8 mouse cellular contexts compared by ENCODE assay signal in genomic region chr7:89404081-89404733, GRCm38 (mm10). TPM values are rescaled to one million over a fixed set of nuclear protein-coding genes. Genes with fewer than 3 reads are reported as not detected.
DNase-seq lines count a peak whose midpoint lies in the region; ATAC-seq and TF ChIP-seq lines count a peak whose summit lies in the region.

Gene Tmem135, minus strand, starts transcription at chr7:89404222.
Gene Fzd4, plus strand, starts transcription at chr7:89404355.

- DNase-seq in B cell, adult 2 months: peak; percentile 75 to 76
- peak; percentile 98 for DNase-seq in brain, adult 2 months (ENCODE audit: low read depth, low spot score)
- DNase-seq in liver, adult 2 months (ENCODE audit: extremely low read depth, low read depth, low spot score): peak; percentile 84
- DNase-seq in splenic B cell, adult 2 months (ENCODE audit: low read depth, low spot score): peak; percentile 86

- H3K79me2 ChIP-seq in liver, adult 2 months (ENCODE audit: control insufficient read depth, insufficient read depth, low read length): peaks cover 6% of the 10 kb centered on the region; the same call in 1 of the 2 replicates
- no peaks in the 10 kb centered on the region for H3K79me2 ChIP-seq in myocyte (ENCODE audit: control insufficient read depth, insufficient read depth)

- no peaks in the 10 kb centered on the region for H3K9me3 ChIP-seq in heart, embryonic 11.5 days (replicated peaks; ENCODE audit: control insufficient read depth, low read length)
- no peaks in the 10 kb centered on the region for H3K9me3 ChIP-seq in kidney, embryonic 16.5 days (ENCODE audit: low read length)

- peak within 1 kb of the TSS; percentile 95 for H3K27ac ChIP-seq in heart, embryonic 11.5 days (ENCODE audit: low read depth, low read length)
- H3K27ac ChIP-seq in kidney, embryonic 16.5 days (ENCODE audit: low read length): peak within 1 kb of the TSS; percentile 96
- H3K27ac ChIP-seq in liver, adult 2 months (replicated peaks; ENCODE audit: insufficient read depth, low read depth, low read length): peak within 1 kb of the TSS; percentile 96

- no peaks in the 10 kb centered on the region for H3K27me3 ChIP-seq in heart, embryonic 11.5 days (ENCODE audit: control insufficient read depth, insufficient read depth, low read length)
- H3K27me3 ChIP-seq in kidney, embryonic 16.5 days (ENCODE audit: insufficient read depth, low read length): no peaks in the 10 kb centered on the region
- H3K27me3 ChIP-seq in liver, adult 2 months (ENCODE audit: control insufficient read depth, insufficient read depth, low read length): no peaks in the 10 kb centered on the region
- no peaks in the 10 kb centered on the region for H3K27me3 ChIP-seq in myocyte (ENCODE audit: control insufficient read depth, insufficient read depth, insufficient read length)
- H3K27me3 ChIP-seq in splenic B cell, adult 2 months (ENCODE audit: control insufficient read depth, insufficient read depth, low read length, poor library complexity, severe bottlenecking): no peaks in the 10 kb centered on the region

- peak within 1 kb of the TSS; percentile 89 for H3K4me3 ChIP-seq in heart, embryonic 11.5 days (ENCODE audit: low read depth, low read length)
- peak within 1 kb of the TSS; percentile 99 for H3K4me3 ChIP-seq in kidney, embryonic 16.5 days (ENCODE audit: low read length)
- peak within 1 kb of the TSS; percentile 90 for H3K4me3 ChIP-seq in liver, adult 2 months (ENCODE audit: insufficient read depth, low read depth, low read length)
- H3K4me3 ChIP-seq in myocyte: peak within 1 kb of the TSS; percentile 57

- peak within 1 kb of the TSS; percentile 97 for H3K4me2 ChIP-seq in heart, embryonic 11.5 days
- H3K4me2 ChIP-seq in kidney, embryonic 16.5 days (replicated peaks; ENCODE audit: low read depth, low read length): peak within 1 kb of the TSS; percentile 76
- H3K4me2 ChIP-seq in myocyte (ENCODE audit: low read depth): peak within 1 kb of the TSS; percentile 100

- TF ChIP-seq POLR2A in liver, adult 2 months (IDR thresholded peaks at IDR 0.05; ENCODE audit: extremely low read depth, insufficient read depth, low read length): peak; percentile 92
- peak; percentile 71 for TF ChIP-seq POLR2A in myocyte (IDR thresholded peaks at IDR 0.05; ENCODE audit: insufficient read length, low read depth)

- WGBS in heart, embryonic 11.5 days (ENCODE audit: insufficient replicate concordance): under 1% methylated on average over 58 of the region's 62 CpGs
- WGBS in kidney, embryonic 16.5 days: under 1% methylated on average over 53 of the region's 62 CpGs
- WGBS in liver, adult 2 months: under 1% methylated on average over 61 of the region's 62 CpGs

- peak within 1 kb of the TSS; percentile 90 for H3K9ac ChIP-seq in heart, embryonic 11.5 days (ENCODE audit: low read depth, low read length)
- H3K9ac ChIP-seq in kidney, embryonic 16.5 days (replicated peaks; ENCODE audit: low read length): peak within 1 kb of the TSS; percentile 99
- H3K9ac ChIP-seq in liver, adult 2 months (ENCODE audit: low read depth, low read length): peak within 1 kb of the TSS; percentile 93

- peaks cover 3% of the 10 kb centered on the region; the same call in 1 of the 2 replicates for H3K36me3 ChIP-seq in heart, embryonic 11.5 days (ENCODE audit: control insufficient read depth, insufficient read depth, low read length)
- H3K36me3 ChIP-seq in kidney, embryonic 16.5 days (ENCODE audit: insufficient read depth, low read length): peaks cover 15% of the 10 kb centered on the region
- peaks cover 17% of the 10 kb centered on the region for H3K36me3 ChIP-seq in liver, adult 2 months (ENCODE audit: control insufficient read depth, insufficient read depth, low read length)
- peaks cover 9% of the 10 kb centered on the region for H3K36me3 ChIP-seq in myocyte (ENCODE audit: control insufficient read depth, insufficient read depth)
- no peaks in the 10 kb centered on the region for H3K36me3 ChIP-seq in splenic B cell, adult 2 months (ENCODE audit: control insufficient read depth, insufficient read depth, low read length, poor library complexity, severe bottlenecking)

- ATAC-seq in erythroblast, adult 5-6 weeks (replicated peaks; ENCODE audit: low FRiP score, poor library complexity, severe bottlenecking): peak; percentile 39; the same call in 1 of the 2 replicates
- peak; percentile 97 for ATAC-seq in heart, embryonic 11.5 days (replicated peaks; ENCODE audit: insufficient number of reproducible peaks, low FRiP score, low TSS enrichment)
- ATAC-seq in kidney, embryonic 16.5 days (ENCODE audit: low FRiP score, low TSS enrichment): peak; percentile 96

- TF ChIP-seq CTCF in liver, adult 2 months (IDR thresholded peaks at IDR 0.05; ENCODE audit: low read depth, low read length): no peak

- H3K4me1 ChIP-seq in heart, embryonic 11.5 days (ENCODE audit: control insufficient read depth, insufficient read depth, low read length): peaks cover 9% of the 10 kb centered on the region; the same call in 1 of the 2 replicates
- peaks cover 50% of the 10 kb centered on the region for H3K4me1 ChIP-seq in kidney, embryonic 16.5 days (ENCODE audit: insufficient read depth, low read length)
- peaks cover 17% of the 10 kb centered on the region for H3K4me1 ChIP-seq in liver, adult 2 months (ENCODE audit: control insufficient read depth, insufficient read depth, low read length)

- H3ac ChIP-seq in myocyte (ENCODE audit: control insufficient read depth, insufficient read length): peak within 1 kb of the TSS; percentile 57

TF ChIP-seq in myocyte, 11 proteins besides CTCF, POLR2A, EP300 and RAD21:
- TF ChIP-seq USF1 (IDR thresholded peaks at IDR 0.05; ENCODE audit: low read depth): no peak
- no peak for TF ChIP-seq SRF (IDR thresholded peaks at IDR 0.05; ENCODE audit: control insufficient read depth, insufficient read length, low read depth)
- TF ChIP-seq REST (IDR thresholded peaks at IDR 0.05; ENCODE audit: insufficient read depth, insufficient read length): no peak
- TF ChIP-seq POLR2AphosphoS2 (IDR thresholded peaks at IDR 0.05; ENCODE audit: insufficient read length, low read depth): peak; percentile 47

RNA-seq across cellular contexts. Expression of gene Tmem135, which starts in this region (rescaled TPM):
- 3.1 and 7.7 TPM in 2 replicates for total RNA-seq in erythroblast, adult 5-6 weeks (2015; ENCODE audit: low replicate concordance)
- 0.98 and 10.3 TPM in 2 replicates for total RNA-seq in erythroblast, adult 5-6 weeks (2017; ENCODE audit: low replicate concordance)
- 27.2 and 30.4 TPM in 2 replicates for polyA plus RNA-seq in heart, embryonic 11.5 days (2014; fragmentation: Nextera tagmentation; extraction: Ambion mirVana)
- polyA plus RNA-seq in kidney, embryonic 16.5 days (2015; fragmentation: Nextera tagmentation; extraction: Ambion mirVana): 37.6 and 39.9 TPM in 2 replicates
- total RNA-seq in liver, adult 2 months (2014; rRNA removed): 60.4 and 60.5 TPM in 2 replicates
- polyA plus RNA-seq in liver, adult 2 months (2012; rRNA removed): 101 and 108 TPM in 2 replicates
- polyA plus RNA-seq in myocyte (2012; fragmentation: generic; extraction: Trizol): 13.1 TPM

RNA-seq across cellular contexts. Expression of gene Fzd4, which starts in this region (rescaled TPM):
- total RNA-seq in erythroblast, adult 5-6 weeks (2015; ENCODE audit: low replicate concordance): 0.63 TPM in 1 of 2 replicates, not detected in the other
- 0.14 TPM in 1 of 2 replicates, not detected in the other for total RNA-seq in erythroblast, adult 5-6 weeks (2017; ENCODE audit: low replicate concordance)
- 9.8 and 12.1 TPM in 2 replicates for polyA plus RNA-seq in heart, embryonic 11.5 days (2014; fragmentation: Nextera tagmentation; extraction: Ambion mirVana)
- 28.1 and 31.0 TPM in 2 replicates for polyA plus RNA-seq in kidney, embryonic 16.5 days (2015; fragmentation: Nextera tagmentation; extraction: Ambion mirVana)
- 11.5 and 12.1 TPM in 2 replicates for total RNA-seq in liver, adult 2 months (2014; rRNA removed)
- polyA plus RNA-seq in liver, adult 2 months (2012; rRNA removed): 4.8 and 6.3 TPM in 2 replicates
- polyA plus RNA-seq in myocyte (2012; fragmentation: generic; extraction: Trizol): 5.0 TPM

Comparison
In these comparisons a context has a peak if more than half of its experiments do, and no peak if none do; other contexts are left out.
1. Peak in every context shown above with its lines: DNase-seq, ATAC-seq, H3K4me3 ChIP-seq and H3K27ac ChIP-seq.
2. ATAC-seq: peak in every context shown above with its lines; median percentile 97 in heart, embryonic 11.5 days; 96 in kidney, embryonic 16.5 days; 39 in erythroblast, adult 5-6 weeks.